Mouse (Mus musculus): ENCODE measurements at regions not wholly inside any gene's neighbourhood (a gene's known extent, or its start where the extent isn't known, plus 50 kb on each side); places are given as distances from the start of the nearest gene placed in this dataset.

DNA sequence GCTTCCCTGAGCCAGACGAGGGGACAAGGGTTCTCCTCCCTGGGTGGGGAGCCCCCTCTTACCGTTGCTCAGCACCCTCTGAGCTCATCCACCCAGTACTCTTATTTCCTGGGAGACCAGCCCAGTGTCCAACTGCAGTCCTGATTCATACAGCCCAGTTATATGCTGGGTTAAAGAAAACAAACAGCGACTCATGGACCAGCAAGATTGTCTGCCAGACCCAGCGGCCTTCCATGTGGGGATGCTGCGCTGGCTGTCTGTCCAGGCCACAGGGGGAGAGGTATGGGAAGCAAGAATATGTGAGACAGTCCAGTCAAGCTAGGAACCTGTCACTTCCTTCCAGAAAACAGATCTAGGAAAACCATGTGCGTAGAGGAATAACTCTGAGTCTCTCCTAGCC, 117.3 kb upstream of the 1600014C23Rik start:
- no peak for DNase-seq (ENCODE audit: low read depth, low spot score)
- no peaks in the 10 kb centered on the region for H3K36me3 ChIP-seq (ENCODE audit: control insufficient read depth, insufficient read depth, low read length, poor library complexity, severe bottlenecking)

DNA sequence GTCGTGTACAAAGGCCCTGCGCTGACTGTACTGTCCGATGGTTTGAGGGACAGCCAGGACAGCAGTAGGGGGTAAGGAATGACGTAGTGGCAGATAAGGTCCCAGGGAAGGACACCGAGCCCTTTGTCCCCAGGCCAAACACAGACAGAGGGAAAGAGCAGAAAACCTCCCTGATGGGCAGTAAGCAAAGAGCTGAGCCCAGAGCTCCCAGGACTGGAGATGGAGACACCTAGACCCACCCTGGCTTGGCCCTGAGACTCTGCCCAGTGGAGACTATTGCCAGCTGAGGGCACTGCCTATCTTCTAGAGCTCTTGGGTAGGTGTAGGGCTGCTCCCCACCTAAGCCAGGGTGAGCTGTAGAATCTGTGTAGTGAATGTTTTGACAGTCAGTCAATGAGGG, 116.5 kb upstream of the 1600014C23Rik start:
- no peaks in the 10 kb centered on the region for H3K27me3 ChIP-seq (ENCODE audit: control insufficient read depth, insufficient read depth, low read length, poor library complexity, severe bottlenecking)
- H3K36me3 ChIP-seq (ENCODE audit: control insufficient read depth, insufficient read depth, low read length, poor library complexity, severe bottlenecking): no peaks in the 10 kb centered on the region
- DNase-seq (ENCODE audit: low read depth, low spot score): no peak

More for the DNA sequence above, 117.3 kb upstream of the 1600014C23Rik start:
- no peaks in the 10 kb centered on the region for H3K27me3 ChIP-seq (ENCODE audit: control insufficient read depth, insufficient read depth, low read length, poor library complexity, severe bottlenecking)

DNA sequence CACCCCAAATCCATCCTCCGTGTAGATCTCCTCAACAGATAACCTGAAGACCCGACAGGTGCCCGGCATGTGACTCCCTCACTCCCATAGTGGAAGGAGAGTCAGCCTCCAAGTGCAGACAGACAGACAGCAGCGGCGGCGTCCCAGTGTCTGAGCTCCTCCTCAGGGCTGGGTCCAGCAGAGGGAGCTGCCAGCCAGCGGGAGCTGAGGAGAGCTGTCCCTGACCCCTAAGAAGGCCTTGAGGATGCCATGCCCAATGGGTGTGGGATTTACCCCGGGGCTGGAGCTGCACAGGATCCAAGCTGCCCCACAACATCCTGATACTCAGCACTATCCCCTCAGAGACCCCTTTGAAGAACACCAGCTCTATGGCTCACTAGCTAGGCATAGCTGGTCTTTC, 115.0 kb upstream of the 1600014C23Rik start:
- Histone ChIP-seq H3K27me3 (ENCODE audit: control insufficient read depth, insufficient read depth, low read length, poor library complexity, severe bottlenecking) (no peaks in the 10 kb centered on the region), H3K36me3 (ENCODE audit: control insufficient read depth, insufficient read depth, low read length, poor library complexity, severe bottlenecking) (no peaks in the 10 kb centered on the region)
- DNase-seq (ENCODE audit: low read depth, low spot score): no peak

DNA sequence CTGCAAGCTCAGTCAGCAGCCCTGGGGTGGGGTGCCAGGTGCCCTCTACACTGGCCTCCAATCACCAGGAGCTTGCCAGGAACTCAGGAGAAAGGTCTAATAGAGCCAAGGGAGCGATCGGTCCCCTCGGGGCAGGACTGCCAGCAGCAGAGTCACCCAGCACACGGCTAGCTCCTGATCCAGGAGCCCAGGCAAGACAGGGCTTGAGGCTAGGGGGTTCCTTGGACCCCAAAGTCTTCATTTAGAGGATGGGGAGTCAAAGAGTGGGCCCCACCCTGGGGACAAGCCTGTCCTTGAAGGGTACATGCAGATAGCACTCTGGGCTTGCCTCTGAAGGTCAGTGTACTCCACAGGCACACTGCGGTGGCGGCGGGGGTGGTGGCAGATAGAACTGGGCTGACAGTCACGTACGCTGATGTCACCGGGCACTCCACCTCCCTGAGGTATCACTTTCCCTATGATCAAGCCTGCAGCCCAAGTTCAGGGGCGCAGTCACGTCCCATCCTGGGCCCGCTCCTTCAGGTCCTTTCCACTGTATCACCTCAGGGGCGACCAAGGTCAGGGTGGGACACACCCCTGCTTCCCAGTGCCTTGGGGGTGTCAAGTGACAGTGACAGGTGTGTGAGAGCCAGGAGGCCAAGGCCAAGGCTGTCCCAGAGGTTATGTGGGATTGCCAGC, 114.2 kb upstream of the 1600014C23Rik start:
- no peak for DNase-seq (ENCODE audit: low read depth, low spot score)
- H3K27me3 ChIP-seq (ENCODE audit: control insufficient read depth, insufficient read depth, low read length, poor library complexity, severe bottlenecking): no peaks in the 10 kb centered on the region
- H3K36me3 ChIP-seq (ENCODE audit: control insufficient read depth, insufficient read depth, low read length, poor library complexity, severe bottlenecking): no peaks in the 10 kb centered on the region

DNA sequence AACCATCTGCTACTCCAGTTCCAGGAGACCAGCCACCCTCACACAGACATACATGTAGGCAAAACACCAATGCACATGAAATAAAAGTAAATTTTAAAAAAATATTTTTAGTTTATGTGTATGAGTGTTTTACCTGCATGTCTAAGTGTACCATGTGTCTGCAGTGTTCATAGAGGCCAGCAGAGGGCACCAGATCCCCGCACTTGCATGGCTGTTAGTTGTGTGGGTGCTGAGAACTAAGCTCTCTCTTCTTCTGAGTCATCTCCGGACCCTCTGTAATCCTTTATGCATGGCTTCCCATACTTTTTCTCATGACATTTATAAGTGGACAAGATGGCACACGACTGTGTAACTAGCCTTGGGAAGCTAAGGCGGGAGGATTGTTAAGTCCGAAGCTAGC, 112.2 kb upstream of the 1600014C23Rik start:
- Histone ChIP-seq H3K36me3 (ENCODE audit: control insufficient read depth, insufficient read depth, low read length, poor library complexity, severe bottlenecking) (no peaks in the 10 kb centered on the region), H3K27me3 (ENCODE audit: control insufficient read depth, insufficient read depth, low read length, poor library complexity, severe bottlenecking) (no peaks in the 10 kb centered on the region)
- peak; percentile 26 for DNase-seq (ENCODE audit: low read depth, low spot score)

DNA sequence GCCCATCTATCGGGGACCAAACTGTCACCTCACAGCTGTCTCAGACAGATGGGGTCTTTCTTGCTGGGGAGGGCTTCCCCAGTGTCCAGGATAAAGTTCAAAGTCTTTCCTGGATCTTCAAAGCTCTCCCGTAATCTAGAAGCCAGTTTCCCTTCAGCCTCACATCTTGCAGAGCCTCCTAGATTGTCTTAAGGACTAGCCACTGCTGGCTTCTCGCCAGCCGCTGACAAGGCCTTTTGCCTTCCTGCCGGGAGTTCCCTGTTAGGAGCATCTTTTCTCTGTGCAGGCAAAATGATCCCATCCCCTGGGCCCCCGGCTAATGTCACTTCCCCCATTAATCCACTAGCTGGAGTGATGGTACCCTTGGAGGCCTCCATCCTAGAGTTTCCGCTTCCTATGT, 103.1 kb upstream of the 1600014C23Rik start:
- no peak for DNase-seq (ENCODE audit: low read depth, low spot score)
- Histone ChIP-seq H3K36me3 (ENCODE audit: control insufficient read depth, insufficient read depth, low read length, poor library complexity, severe bottlenecking) (no peaks in the 10 kb centered on the region), H3K27me3 (ENCODE audit: control insufficient read depth, insufficient read depth, low read length, poor library complexity, severe bottlenecking) (no peaks in the 10 kb centered on the region)

DNA sequence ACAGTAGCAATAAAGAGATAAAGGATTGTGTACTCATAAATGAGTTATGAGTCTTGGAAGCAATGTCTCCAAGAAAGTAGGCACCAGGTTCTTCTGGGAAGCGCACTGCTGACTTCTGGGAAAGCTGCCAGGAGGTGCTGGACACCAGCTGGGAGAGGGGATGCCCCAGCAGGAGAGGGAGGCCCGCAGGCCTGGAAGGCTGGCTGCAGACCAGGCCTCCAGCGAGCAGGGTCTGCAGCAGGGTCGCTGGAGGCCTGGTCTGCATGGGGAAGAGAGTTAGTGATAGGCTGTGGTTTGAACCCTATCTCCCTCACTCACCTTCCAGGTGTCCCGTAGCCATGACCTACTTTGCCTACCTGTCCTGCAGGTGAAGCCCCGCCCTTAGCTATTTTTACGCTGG, 102.6 kb upstream of the 1600014C23Rik start:
- DNase-seq (ENCODE audit: low read depth, low spot score): no peak
- H3K27me3 ChIP-seq (ENCODE audit: control insufficient read depth, insufficient read depth, low read length, poor library complexity, severe bottlenecking): no peaks in the 10 kb centered on the region
- no peaks in the 10 kb centered on the region for H3K36me3 ChIP-seq (ENCODE audit: control insufficient read depth, insufficient read depth, low read length, poor library complexity, severe bottlenecking)

DNA sequence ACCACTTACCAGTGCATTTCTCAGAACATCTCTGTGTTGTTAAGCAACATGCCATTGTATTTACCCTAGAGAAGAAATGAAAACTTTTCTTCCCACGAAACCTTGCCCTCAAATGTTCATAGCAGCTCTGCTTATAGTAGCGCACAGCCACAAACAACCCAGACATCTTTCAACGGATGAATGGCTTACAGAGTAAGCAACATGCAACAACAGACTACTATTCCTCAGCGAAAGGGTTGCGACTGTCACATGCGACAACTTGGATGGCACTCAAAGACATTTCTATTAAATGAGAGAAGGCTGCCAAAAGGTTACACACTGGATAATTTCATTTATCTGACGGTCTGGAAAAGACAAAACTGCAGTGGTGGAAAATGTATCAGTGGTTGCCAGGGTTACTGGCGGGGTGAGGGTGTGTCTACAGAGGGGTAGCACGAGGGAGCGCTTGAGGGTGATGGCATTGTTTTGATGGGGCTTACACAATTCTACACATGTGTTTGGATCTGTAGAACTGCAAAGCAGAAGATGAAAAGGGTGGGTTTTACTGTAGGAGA, 101.0 kb upstream of the 1600014C23Rik start:
- Histone ChIP-seq H3K36me3 (ENCODE audit: control insufficient read depth, insufficient read depth, low read length, poor library complexity, severe bottlenecking) (no peaks in the 10 kb centered on the region), H3K27me3 (ENCODE audit: control insufficient read depth, insufficient read depth, low read length, poor library complexity, severe bottlenecking) (no peaks in the 10 kb centered on the region)
- no peak for DNase-seq (ENCODE audit: low read depth, low spot score)

DNA sequence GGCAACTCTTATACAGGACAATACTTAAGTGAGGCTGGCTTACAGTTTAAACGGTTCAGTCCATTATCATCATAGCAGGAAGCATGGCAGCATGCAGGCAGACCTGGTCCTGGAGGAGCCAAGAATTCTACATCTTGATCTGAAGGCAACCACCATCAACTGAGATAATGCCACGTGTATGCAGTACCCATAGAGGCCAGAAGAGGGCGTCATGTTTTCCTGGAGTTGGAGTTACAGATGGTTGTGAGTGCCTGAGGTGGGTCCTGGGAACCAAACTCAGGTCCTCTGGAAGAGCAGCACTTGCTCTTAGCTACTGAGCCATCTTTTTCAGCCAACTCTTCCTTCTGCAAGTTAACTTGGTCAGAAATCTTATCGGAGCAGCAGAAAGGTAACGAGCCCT, 96.7 kb upstream of the 1600014C23Rik start:
- no peaks in the 10 kb centered on the region for H3K27me3 ChIP-seq (ENCODE audit: control insufficient read depth, insufficient read depth, low read length, poor library complexity, severe bottlenecking)
- no peaks in the 10 kb centered on the region for H3K36me3 ChIP-seq (ENCODE audit: control insufficient read depth, insufficient read depth, low read length, poor library complexity, severe bottlenecking)
- DNase-seq (ENCODE audit: low read depth, low spot score): peak; percentile 5

DNA sequence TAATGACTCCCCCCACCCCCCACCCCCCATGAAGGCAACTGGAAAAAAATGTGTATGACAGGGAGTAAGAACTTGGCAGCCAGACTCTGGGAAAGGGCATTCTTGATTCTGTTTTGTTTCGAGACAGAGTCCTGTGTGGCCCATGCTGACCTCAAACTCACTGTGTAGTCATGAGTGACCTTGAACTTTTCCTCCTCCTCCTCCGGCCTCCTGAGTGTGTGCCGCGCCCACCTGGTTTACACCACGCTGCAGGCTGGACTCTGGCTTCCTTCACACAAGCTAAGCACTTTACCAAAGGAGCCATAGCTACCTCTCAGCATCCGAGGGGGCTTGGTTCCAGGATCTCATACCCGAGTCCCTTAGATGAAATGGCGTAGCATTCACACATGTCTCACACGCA, 95.9 kb upstream of the 1600014C23Rik start:
- no peak for DNase-seq (ENCODE audit: low read depth, low spot score)
- no peaks in the 10 kb centered on the region for H3K36me3 ChIP-seq (ENCODE audit: control insufficient read depth, insufficient read depth, low read length, poor library complexity, severe bottlenecking)

DNA sequence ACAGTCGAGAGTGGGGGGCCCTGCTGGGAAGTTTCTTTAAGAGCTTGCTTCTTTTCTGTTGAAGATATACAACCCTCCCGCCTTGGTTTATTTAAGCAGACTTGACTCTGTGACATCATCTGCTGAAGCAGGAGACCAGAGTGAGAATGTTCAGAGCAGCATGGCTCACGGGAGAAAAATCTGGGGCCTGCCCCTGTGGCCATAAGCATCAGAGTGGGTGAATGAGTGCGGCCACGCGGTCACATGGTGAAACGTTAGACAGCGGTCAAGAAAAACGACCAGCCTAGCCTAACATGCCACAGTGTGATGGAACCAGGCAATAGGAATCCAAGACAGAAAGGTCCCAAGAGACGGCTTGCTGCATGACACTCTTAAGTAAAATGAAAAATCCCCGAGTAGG, 95.2 kb upstream of the 1600014C23Rik start:
- H3K36me3 ChIP-seq (ENCODE audit: control insufficient read depth, insufficient read depth, low read length, poor library complexity, severe bottlenecking): no peaks in the 10 kb centered on the region
- no peak for DNase-seq (ENCODE audit: low read depth, low spot score)
- H3K27me3 ChIP-seq (ENCODE audit: control insufficient read depth, insufficient read depth, low read length, poor library complexity, severe bottlenecking): no peaks in the 10 kb centered on the region

More for the DNA sequence above, 95.9 kb upstream of the 1600014C23Rik start:
- H3K27me3 ChIP-seq (ENCODE audit: control insufficient read depth, insufficient read depth, low read length, poor library complexity, severe bottlenecking): no peaks in the 10 kb centered on the region

DNA sequence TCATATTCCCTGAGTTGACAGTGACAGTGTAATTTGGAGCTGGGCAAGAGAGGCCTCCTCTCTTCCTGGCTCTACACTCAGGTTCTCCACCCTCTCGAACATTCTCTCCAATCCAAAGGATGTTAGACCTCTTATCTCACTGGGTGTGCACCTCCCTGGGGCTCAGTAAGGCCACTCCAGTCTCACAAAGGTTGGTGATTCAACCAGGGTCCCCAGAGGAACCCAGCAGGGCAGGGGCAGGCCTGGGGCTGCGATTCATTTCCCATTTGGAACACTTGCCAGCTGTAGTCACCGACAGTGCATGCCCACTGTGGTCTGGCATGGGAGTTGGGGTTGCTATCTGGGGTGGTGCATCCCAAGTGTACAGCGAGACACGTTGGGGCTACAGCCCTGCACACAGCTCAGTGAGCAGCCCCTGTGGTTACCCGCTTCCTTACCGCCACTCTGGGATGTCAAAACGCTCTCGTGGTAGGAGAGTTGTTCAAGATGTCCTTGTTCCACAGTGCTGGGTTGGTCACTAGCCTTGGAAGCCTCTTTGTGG, 94.7 kb upstream of the 1600014C23Rik start:
- no peak for DNase-seq (ENCODE audit: low read depth, low spot score)
- H3K36me3 ChIP-seq (ENCODE audit: control insufficient read depth, insufficient read depth, low read length, poor library complexity, severe bottlenecking): no peaks in the 10 kb centered on the region
- no peaks in the 10 kb centered on the region for H3K27me3 ChIP-seq (ENCODE audit: control insufficient read depth, insufficient read depth, low read length, poor library complexity, severe bottlenecking)

DNA sequence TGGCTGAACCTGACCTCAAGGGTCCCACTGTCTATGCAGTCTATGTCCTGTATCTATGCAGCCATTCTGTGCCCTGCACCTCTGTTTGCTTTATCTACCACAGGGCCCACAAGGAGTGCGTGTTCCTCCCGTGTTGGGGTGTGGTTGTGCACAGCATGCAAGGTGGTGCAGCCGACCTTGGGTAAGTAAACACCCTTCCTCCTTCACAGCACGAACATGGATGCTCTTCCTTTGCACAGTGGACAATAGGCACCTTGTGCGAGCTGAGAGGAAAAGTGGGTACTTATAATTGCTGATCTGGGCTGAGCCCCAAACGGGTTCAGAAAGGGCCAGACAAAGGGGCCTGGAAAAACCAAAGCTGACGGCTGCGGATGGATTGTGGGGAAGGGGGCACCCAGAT, 91.3 kb upstream of the 1600014C23Rik start:
- DNase-seq (ENCODE audit: low read depth, low spot score): no peak
- no peaks in the 10 kb centered on the region for H3K36me3 ChIP-seq (ENCODE audit: control insufficient read depth, insufficient read depth, low read length, poor library complexity, severe bottlenecking)
- H3K27me3 ChIP-seq (ENCODE audit: control insufficient read depth, insufficient read depth, low read length, poor library complexity, severe bottlenecking): no peaks in the 10 kb centered on the region

DNA sequence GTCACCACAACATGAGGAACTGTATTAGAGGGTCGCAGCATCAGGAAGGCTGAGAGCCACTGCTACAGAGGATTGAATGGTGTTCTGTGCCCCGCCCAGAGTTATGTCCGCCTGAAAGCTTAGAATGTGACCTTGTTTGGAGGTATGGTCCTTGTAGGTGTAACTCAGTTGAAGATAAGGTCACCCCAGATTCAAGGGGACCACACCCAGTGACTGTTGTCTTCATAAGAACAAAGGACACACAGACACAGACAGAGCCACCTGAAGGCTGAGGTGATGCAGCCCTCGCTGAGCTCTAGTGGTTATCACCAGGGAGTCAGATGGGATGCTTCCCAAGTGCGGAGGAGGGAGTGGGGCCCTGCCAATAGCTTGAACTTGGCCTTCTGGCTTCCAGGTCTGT, 89.9 kb upstream of the 1600014C23Rik start:
- H3K27me3 ChIP-seq (ENCODE audit: control insufficient read depth, insufficient read depth, low read length, poor library complexity, severe bottlenecking): no peaks in the 10 kb centered on the region
- H3K36me3 ChIP-seq (ENCODE audit: control insufficient read depth, insufficient read depth, low read length, poor library complexity, severe bottlenecking): no peaks in the 10 kb centered on the region
- no peak for DNase-seq (ENCODE audit: low read depth, low spot score)

DNA sequence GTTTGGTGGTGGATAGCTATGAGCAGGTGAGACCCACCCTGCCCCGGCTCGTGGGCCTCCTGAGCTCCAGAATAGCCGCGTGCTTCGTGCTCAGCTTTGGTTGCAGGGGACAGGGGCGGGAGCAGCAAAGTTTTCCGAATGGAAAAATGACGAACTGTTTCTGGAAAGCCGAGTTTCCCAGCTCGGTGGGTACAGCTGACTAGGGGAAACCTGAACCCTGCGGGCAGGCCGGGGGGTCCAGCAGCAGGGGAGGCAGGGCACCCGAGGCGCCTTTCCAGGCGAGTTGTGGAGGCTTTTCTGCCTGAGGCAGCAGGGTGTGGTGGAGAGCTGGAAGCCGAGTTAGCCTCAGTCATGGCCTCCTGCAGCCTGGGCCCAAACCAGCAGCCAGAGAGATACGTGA, 88.8 kb upstream of the 1600014C23Rik start:
- DNase-seq (ENCODE audit: low read depth, low spot score): no peak
- Histone ChIP-seq H3K27me3 (ENCODE audit: control insufficient read depth, insufficient read depth, low read length, poor library complexity, severe bottlenecking) (no peaks in the 10 kb centered on the region), H3K36me3 (ENCODE audit: control insufficient read depth, insufficient read depth, low read length, poor library complexity, severe bottlenecking) (no peaks in the 10 kb centered on the region)

DNA sequence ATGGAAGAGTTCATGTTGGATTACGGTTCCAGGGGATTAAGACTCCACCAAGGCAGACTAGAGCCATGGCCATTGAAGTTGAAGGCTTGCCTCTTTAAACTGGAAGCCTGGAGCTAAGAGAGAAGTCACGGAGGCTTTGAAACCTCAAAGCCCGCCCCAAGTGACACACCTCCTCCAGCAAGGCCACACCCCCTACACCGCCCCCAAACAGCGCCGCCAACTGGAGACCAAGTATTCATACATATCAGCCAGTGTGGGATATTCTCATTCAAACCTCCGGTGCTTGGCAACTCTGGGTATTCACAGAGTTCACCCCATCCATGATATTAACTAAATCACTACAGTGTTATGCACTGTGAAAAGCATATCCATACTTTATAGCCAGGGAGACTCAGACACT, 87.7 kb upstream of the 1600014C23Rik start:
- H3K27me3 ChIP-seq (ENCODE audit: control insufficient read depth, insufficient read depth, low read length, poor library complexity, severe bottlenecking): no peaks in the 10 kb centered on the region
- H3K36me3 ChIP-seq (ENCODE audit: control insufficient read depth, insufficient read depth, low read length, poor library complexity, severe bottlenecking): no peaks in the 10 kb centered on the region
- DNase-seq (ENCODE audit: low read depth, low spot score): no peak

Data from splenic B cell, adult 2 months (primary cell).